Mouse (Mus musculus) embryonic facial prominence, embryonic 14.5 days (tissue): ENCODE measurements at regions not wholly inside any gene's neighbourhood (a gene's known extent, or its start where the extent isn't known, plus 50 kb on each side); places are given as distances from the start of the nearest gene placed in this dataset.

ENCODE experiments used
- ATAC-seq: fragments of 200-750 bp; cut with Nextera tagmentation; 2 replicates; pipeline ENCODE4 v1.8.0; 2017; ENCODE audit warnings: low read depth, moderate number of reproducible peaks, moderate TSS enrichment
- DNase-seq: peaks from one replicate; pipeline ENCODE4 v3.0.0-alpha.2; 2015; ENCODE audit warnings: low spot score
- H3K27ac ChIP-seq: fragments of 300-500 bp; sonication (generic); replicated peaks from 2 replicates; pipeline ENCODE4 v1.5.1; 2014; ENCODE audit warnings: low read depth, mild to moderate bottlenecking, low read length, moderate library complexity
- H3K27me3 ChIP-seq: fragments of 300-500 bp; sonication (generic); replicated peaks from 2 replicates; pipeline ENCODE4 v1.6.1; 2014; ENCODE audit warnings: low read length; ENCODE audit not compliant: control insufficient read depth, insufficient read depth
- H3K36me3 ChIP-seq: fragments of 300-500 bp; sonication (generic); 2 replicates; pipeline ENCODE4 v1.6.1; 2014; ENCODE audit warnings: low read length, mixed read lengths; ENCODE audit not compliant: control insufficient read depth, insufficient read depth
- H3K4me1 ChIP-seq: fragments of 300-500 bp; sonication (generic); 2 replicates; pipeline ENCODE4 v1.6.1; 2014; ENCODE audit warnings: antibody characterized with exemption, low read length; ENCODE audit not compliant: control insufficient read depth, insufficient read depth
- H3K4me2 ChIP-seq: fragments of 300-500 bp; sonication (generic); 2 replicates; pipeline ENCODE4 v1.6.1; 2014; ENCODE audit warnings: low read depth, mild to moderate bottlenecking, low read length, moderate library complexity, mixed read lengths
- H3K4me3 ChIP-seq: fragments of 300-500 bp; sonication (generic); 2 replicates; pipeline ENCODE4 v1.5.1; 2014; ENCODE audit warnings: low read depth, mild to moderate bottlenecking, low read length
- H3K9ac ChIP-seq: fragments of 300-500 bp; sonication (generic); 2 replicates; pipeline ENCODE4 v1.6.1; 2014; ENCODE audit warnings: low read depth, mild to moderate bottlenecking, low read length, moderate library complexity, mixed read lengths
- H3K9me3 ChIP-seq: fragments of 300-500 bp; sonication (generic); 2 replicates; pipeline ENCODE4 v1.6.1; 2016; ENCODE audit warnings: low read length; ENCODE audit not compliant: control insufficient read depth
- WGBS: fragments of 180-500 bp; shearing (Covaris S2); extraction: QIAGEN DNeasy Blood & Tissue Kit; methylation state at CpG from one replicate; pipeline ENCODE4 v1.1.7; 2014; 5-methylcytosine and 5-hydroxymethylcytosine counted together

GRCm38 (mm10) chr17:9861346-9861745, 191.8 kb upstream of the Pabpc6 start:
- Histone ChIP-seq H3K27me3 (no peaks in the 10 kb centered on the region), H3K4me1 (no peaks in the 10 kb centered on the region), H3K36me3 (no peaks in the 10 kb centered on the region), H3K4me2 (no peak overlapping the region), H3K9ac (no peak overlapping the region), H3K27ac (no peak overlapping the region), H3K4me3 (no peak overlapping the region), H3K9me3 (peaks cover 8% of the 10 kb centered on the region; the same call in 1 of the 2 replicates)
- DNase-seq (no peak), ATAC-seq (no peak)
- 67% methylated on average over 6 of the region's 6 CpGs for WGBS

- peak; percentile 9 for DNase-seq
- Histone ChIP-seq H3K27ac (no peak overlapping the region), H3K9me3 (no peaks in the 10 kb centered on the region), H3K4me1 (no peaks in the 10 kb centered on the region), H3K27me3 (no peaks in the 10 kb centered on the region), H3K4me3 (no peak overlapping the region), H3K9ac (no peak overlapping the region), H3K4me2 (no peak overlapping the region), H3K36me3 (no peaks in the 10 kb centered on the region)
- WGBS = 49% methylated on average over 9 of the region's 9 CpGs
- ATAC-seq = no peak; the same call in 1 of the 2 replicates
Measured at GRCm38 (mm10) chr17:9848559-9849357, 179.2 kb upstream of the Pabpc6 start.

GRCm38 (mm10) chr17:9845451-9846075, 176.0 kb upstream of the Pabpc6 start:
- ATAC-seq = no peak
- no peaks in the 10 kb centered on the region for H3K27me3 ChIP-seq
- H3K4me1 ChIP-seq = no peaks in the 10 kb centered on the region
- no peak overlapping the region for H3K4me3 ChIP-seq
- 77% methylated on average over 4 of the region's 4 CpGs for WGBS
- H3K36me3 ChIP-seq = no peaks in the 10 kb centered on the region
- no peaks in the 10 kb centered on the region for H3K9me3 ChIP-seq
- H3K4me2 ChIP-seq = no peak overlapping the region
- DNase-seq = no peak
- H3K9ac ChIP-seq = no peak overlapping the region
- H3K27ac ChIP-seq = no peak overlapping the region

- no peaks in the 10 kb centered on the region for H3K9me3 ChIP-seq
- H3K27me3 ChIP-seq = no peaks in the 10 kb centered on the region
- DNase-seq (no peak), ATAC-seq (no peak)
- no peaks in the 10 kb centered on the region for H3K4me1 ChIP-seq
- H3K27ac ChIP-seq = no peak overlapping the region
- no peak overlapping the region for H3K4me3 ChIP-seq
- H3K9ac ChIP-seq = no peak overlapping the region
- H3K36me3 ChIP-seq = no peaks in the 10 kb centered on the region
- WGBS = 82% methylated on average over 2 of the region's 2 CpGs
- no peak overlapping the region for H3K4me2 ChIP-seq
Measured at GRCm38 (mm10) chr17:9841103-9841502, 171.6 kb upstream of the Pabpc6 start.

GRCm38 (mm10) chr17:9839256-9839655, 169.7 kb upstream of the Pabpc6 start:
- H3K36me3 ChIP-seq = no peaks in the 10 kb centered on the region
- no peaks in the 10 kb centered on the region for H3K9me3 ChIP-seq
- no peaks in the 10 kb centered on the region for H3K27me3 ChIP-seq
- H3K4me3 ChIP-seq = no peak overlapping the region
- H3K27ac ChIP-seq = no peak overlapping the region
- no peak overlapping the region for H3K4me2 ChIP-seq
- DNase-seq = no peak
- no peak for ATAC-seq
- 85% methylated on average over 7 of the region's 7 CpGs for WGBS
- H3K9ac ChIP-seq = no peak overlapping the region
- H3K4me1 ChIP-seq = no peaks in the 10 kb centered on the region

GRCm38 (mm10) chr17:9836995-9837842, 167.7 kb upstream of the Pabpc6 start:
- Histone ChIP-seq H3K27me3 (no peaks in the 10 kb centered on the region), H3K36me3 (no peaks in the 10 kb centered on the region), H3K4me1 (no peaks in the 10 kb centered on the region), H3K4me2 (no peak overlapping the region), H3K27ac (no peak overlapping the region), H3K9ac (no peak overlapping the region), H3K4me3 (no peak overlapping the region), H3K9me3 (no peaks in the 10 kb centered on the region)
- WGBS = 72% methylated on average over 7 of the region's 7 CpGs
- peak; percentile 14 for DNase-seq
- no peak for ATAC-seq

- Histone ChIP-seq H3K4me3 (no peak overlapping the region), H3K9ac (no peak overlapping the region), H3K9me3 (no peaks in the 10 kb centered on the region), H3K36me3 (no peaks in the 10 kb centered on the region), H3K27me3 (no peaks in the 10 kb centered on the region), H3K4me1 (no peaks in the 10 kb centered on the region), H3K4me2 (no peak overlapping the region), H3K27ac (no peak overlapping the region)
- no peak for ATAC-seq
- 75% methylated on average over 5 of the region's 5 CpGs for WGBS
- peak; percentile 33 for DNase-seq
Measured at GRCm38 (mm10) chr17:9829895-9830294, 160.4 kb upstream of the Pabpc6 start.

GRCm38 (mm10) chr17:9821358-9821757, 151.8 kb upstream of the Pabpc6 start:
- H3K4me2 ChIP-seq = no peak overlapping the region
- H3K27ac ChIP-seq = no peak overlapping the region
- no peaks in the 10 kb centered on the region for H3K36me3 ChIP-seq
- no peaks in the 10 kb centered on the region for H3K27me3 ChIP-seq
- no peak for DNase-seq
- no peak overlapping the region for H3K9ac ChIP-seq
- H3K4me3 ChIP-seq = no peak overlapping the region
- no peak for ATAC-seq
- 84% methylated on average over 4 of the region's 4 CpGs for WGBS
- no peaks in the 10 kb centered on the region for H3K9me3 ChIP-seq
- no peaks in the 10 kb centered on the region for H3K4me1 ChIP-seq
